Mouse (Mus musculus): ENCODE measurements around the gene Camta1. TPM values are rescaled to one million over a fixed set of nuclear protein-coding genes. Genes with fewer than 3 reads are reported as not detected.

Gene Camta1
- total RNA-seq, 2 experiments from 2014 or later, result 200 to 223 TPM

DNA sequence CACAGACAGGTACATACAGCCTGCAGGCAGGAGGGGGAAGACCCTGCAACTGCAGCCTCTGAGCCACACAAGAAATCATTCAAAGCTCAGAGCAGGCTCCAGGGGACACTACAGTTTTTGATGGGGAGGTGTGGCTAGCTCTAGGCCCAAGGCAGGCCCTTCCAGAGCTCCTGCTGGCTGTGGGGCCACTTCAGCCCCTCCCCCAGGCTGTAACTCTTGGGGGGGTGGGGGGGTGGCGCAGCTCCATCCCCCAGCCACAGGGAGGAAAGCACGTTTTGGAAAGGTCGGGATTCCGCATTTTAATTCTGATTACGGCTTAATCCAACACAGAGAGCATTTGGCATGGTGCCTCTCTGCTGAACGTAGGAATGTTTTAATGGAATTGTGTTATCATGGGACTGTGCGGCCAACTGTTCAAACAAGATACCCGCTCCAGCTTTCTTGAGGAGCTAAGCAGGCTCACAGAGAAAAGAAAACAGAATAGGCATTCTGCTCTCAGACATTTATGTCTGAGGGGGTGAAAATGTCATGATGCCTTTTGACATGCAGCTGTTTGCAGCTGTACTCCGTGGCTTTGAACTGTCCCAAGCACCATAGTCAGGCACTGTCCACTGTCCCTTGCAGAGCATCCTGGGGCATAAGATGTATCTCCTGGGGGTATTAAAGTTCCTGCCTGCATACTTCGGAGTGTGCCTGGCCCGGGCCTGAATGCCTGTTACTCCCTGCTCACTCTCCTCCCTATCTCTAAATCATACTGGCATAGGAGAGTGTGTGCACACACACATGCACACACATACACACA, 344.5 kb downstream of the Camta1 start:
- DNase-seq (ENCODE audit: extremely low spot score in 1 of 2, low spot score in 2 of 2), result peak in 1 of 2 experiments; percentile 45
- intact Hi-C loops (cut with DNase I), result no loop called here

DNA sequence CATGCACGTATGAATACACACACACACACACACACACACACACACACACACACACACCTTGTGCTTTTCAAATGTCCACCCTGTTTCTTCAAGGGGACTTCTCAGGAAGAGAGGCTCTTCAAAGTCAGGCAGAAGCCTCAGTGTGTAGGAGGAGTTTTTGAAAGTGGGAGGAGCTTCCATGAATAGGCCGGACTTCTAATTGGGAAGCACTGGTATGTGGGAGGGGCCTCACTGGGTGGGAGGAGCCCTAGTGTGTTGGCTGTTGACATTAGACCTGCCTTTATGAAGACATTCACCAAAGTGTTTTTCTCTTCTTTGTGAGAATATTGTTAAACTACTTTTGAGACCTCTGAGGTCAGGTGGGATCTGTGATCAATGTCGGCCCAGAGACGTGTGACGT, 346.4 kb downstream of the Camta1 start:
- no peak for DNase-seq (ENCODE audit: extremely low spot score in 1 of 2, low spot score in 2 of 2)
- intact Hi-C loops (cut with DNase I), result no loop called here

DNA sequence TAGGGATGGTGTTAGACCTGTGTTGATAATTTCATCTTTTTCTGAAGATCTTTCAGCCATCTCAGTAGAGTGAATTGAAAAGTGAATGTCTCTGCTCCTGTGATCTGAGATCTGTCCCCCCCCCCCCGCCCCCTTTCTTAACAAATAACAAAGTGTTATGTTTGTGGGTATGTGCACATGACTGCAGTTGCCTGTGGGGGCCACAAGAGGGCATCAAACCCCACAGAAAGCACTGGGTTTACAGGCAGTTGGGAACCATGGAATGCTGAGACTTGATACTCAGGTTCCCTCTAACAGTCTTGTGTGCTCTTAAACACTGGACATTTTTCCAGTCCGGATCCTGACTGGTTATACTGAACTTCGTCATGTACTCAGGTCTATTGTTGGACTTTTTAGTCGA, 350.6 kb downstream of the Camta1 start:
- DNase-seq (ENCODE audit: extremely low spot score in 1 of 2, low spot score in 2 of 2), result no peak
- intact Hi-C loops (cut with DNase I), result no loop called here

DNA sequence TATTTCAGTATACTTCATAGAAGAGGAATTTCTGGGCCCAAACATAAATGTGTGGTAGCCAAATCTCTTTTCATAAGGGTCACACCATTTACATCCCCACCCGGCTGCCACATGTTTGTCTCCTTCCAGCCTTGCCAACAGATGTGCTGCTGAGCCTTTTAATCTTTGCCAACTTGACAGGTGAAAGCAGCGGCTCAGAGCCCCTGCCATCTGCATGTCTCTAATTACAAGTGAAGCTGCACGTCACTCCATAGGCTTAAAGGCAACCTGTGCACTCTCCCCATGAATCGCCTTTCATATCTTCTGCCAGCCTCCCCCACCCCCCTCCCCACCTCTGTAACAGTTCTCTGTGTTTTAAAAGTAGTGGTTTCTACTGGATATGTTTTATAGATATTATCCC, 351.3 kb downstream of the Camta1 start:
- intact Hi-C loops (cut with DNase I), result no loop called here
- DNase-seq (ENCODE audit: extremely low spot score in 1 of 2, low spot score in 2 of 2), result no peak

DNA sequence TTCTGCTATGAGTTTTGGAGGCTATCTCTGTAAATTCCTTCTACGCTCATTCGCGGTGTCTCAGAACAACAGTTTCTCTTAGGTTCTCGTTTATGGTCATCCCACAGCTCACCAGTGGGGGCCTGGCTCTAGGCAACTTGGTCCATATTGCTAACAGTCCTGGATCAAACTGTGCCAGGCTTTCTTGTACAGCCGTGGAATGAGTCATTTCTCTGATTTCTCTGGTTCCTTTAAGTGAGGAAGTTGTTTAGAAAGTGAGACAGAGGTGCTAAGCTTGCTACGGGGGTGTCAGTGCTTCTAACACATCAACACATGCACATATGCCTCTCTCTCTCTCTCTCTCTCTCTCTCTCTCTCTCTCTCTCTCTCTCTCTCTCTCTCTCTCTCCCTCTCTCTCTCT, 355.0 kb downstream of the Camta1 start:
- no peak for DNase-seq (ENCODE audit: extremely low spot score in 1 of 2, low spot score in 2 of 2)
- intact Hi-C loops (cut with DNase I), result no loop called here

- no peak for DNase-seq (ENCODE audit: extremely low spot score in 1 of 2, low spot score in 2 of 2)
- intact Hi-C loops (cut with DNase I), result no loop called here
Observed at GRCm38 (mm10) chr4:151498481-151499276, 363.0 kb downstream of the Camta1 start.

- no peak for DNase-seq (ENCODE audit: extremely low spot score in 1 of 2, low spot score in 2 of 2)
- intact Hi-C loops (cut with DNase I), result no loop called here
Observed at GRCm38 (mm10) chr4:151496581-151496980, 365.1 kb downstream of the Camta1 start.

- no peak for DNase-seq (ENCODE audit: extremely low spot score in 1 of 2, low spot score in 2 of 2)
- intact Hi-C loops (cut with DNase I), result no loop called here
Observed at GRCm38 (mm10) chr4:151495276-151495882, 366.3 kb downstream of the Camta1 start.

DNA sequence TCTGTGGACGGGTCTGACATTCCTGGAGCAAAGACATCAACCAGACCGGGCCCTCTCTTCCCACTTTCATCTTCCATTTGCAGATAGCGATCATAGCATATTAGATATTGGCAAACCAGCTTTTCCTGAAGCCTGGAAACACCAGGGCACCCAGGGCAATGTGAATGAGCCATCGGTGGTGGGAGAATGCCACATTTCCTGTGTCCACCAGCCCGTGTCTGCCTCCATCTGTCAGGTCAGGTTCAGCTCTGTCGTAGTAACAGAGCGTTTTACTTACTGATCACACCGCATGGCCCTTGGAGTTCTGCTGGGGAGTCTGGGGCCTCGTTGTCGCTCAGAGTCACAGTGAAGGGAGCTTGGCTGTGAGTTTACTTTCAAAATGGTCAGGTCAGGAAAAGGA, 368.9 kb downstream of the Camta1 start:
- intact Hi-C loops (cut with DNase I), result no loop called here
- no peak for DNase-seq (ENCODE audit: extremely low spot score in 1 of 2, low spot score in 2 of 2)

GRCm38 (mm10) chr4:151483977-151484313, 377.7 kb downstream of the Camta1 start:
- intact Hi-C loops (cut with DNase I), result loop anchor here (2.0 kb wide), 1 partner anchor 369 kb away; no protein-coding TSS in a partner anchor
- no peak for DNase-seq (ENCODE audit: extremely low spot score in 1 of 2, low spot score in 2 of 2)

- intact Hi-C loops (cut with DNase I), result loop anchor here (2.0 kb wide), 1 partner anchor 369 kb away; no protein-coding TSS in a partner anchor
- peak; percentile 64 to 81 for DNase-seq (ENCODE audit: extremely low spot score in 1 of 2, low spot score in 2 of 2)
Observed at GRCm38 (mm10) chr4:151483299-151483976, 378.2 kb downstream of the Camta1 start.

- intact Hi-C loops (cut with DNase I), result no loop called here
Observed at GRCm38 (mm10) chr4:151480928-151481327, 380.7 kb downstream of the Camta1 start.

DNA sequence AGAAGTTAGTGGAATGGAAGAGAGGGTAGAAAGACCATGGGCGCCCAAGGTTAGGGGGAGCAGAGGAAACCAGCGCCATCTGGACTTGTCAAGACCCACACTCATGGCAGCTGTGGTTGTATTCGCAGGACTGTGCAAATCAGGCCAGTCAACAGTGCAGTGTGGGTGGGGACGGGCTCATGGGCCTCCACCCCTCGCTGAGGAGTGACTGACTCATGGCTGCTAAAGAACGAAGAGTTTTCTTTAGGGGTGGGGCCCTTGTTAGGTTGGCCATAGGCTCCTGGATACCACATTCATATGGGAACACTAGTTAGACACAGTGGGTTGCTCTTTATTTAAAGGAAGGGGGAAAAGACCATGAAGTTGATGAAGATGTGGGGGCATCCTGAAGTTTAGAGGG, 383.7 kb downstream of the Camta1 start:
- intact Hi-C loops (cut with DNase I), result no loop called here

More at GRCm38 (mm10) chr4:151480928-151481327, 380.7 kb downstream of the Camta1 start:
- DNase-seq (ENCODE audit: extremely low spot score in 1 of 2, low spot score in 2 of 2), result no peak

GRCm38 (mm10) chr4:151474895-151475470, 386.7 kb downstream of the Camta1 start:
- intact Hi-C loops (cut with DNase I), result no loop called here
- DNase-seq (ENCODE audit: extremely low spot score in 1 of 2, low spot score in 2 of 2), result no peak

More for the DNA sequence above, 383.7 kb downstream of the Camta1 start:
- no peak for DNase-seq (ENCODE audit: extremely low spot score in 1 of 2, low spot score in 2 of 2)

GRCm38 (mm10) chr4:151471886-151472285, 389.8 kb downstream of the Camta1 start:
- intact Hi-C loops (cut with DNase I), result no loop called here
- no peak for DNase-seq (ENCODE audit: extremely low spot score in 1 of 2, low spot score in 2 of 2)

GRCm38 (mm10) chr4:151468381-151468780, 393.3 kb downstream of the Camta1 start:
- intact Hi-C loops (cut with DNase I), result no loop called here
- DNase-seq (ENCODE audit: extremely low spot score in 1 of 2, low spot score in 2 of 2), result no peak

- no peak for DNase-seq (ENCODE audit: extremely low spot score in 1 of 2, low spot score in 2 of 2)
- intact Hi-C loops (cut with DNase I), result no loop called here
Observed at GRCm38 (mm10) chr4:151458686-151459085, 403.0 kb downstream of the Camta1 start.

- DNase-seq (ENCODE audit: extremely low spot score in 1 of 2, low spot score in 2 of 2), result no peak
- intact Hi-C loops (cut with DNase I), result no loop called here
Observed at GRCm38 (mm10) chr4:151454611-151455010, 407.1 kb downstream of the Camta1 start.

DNA sequence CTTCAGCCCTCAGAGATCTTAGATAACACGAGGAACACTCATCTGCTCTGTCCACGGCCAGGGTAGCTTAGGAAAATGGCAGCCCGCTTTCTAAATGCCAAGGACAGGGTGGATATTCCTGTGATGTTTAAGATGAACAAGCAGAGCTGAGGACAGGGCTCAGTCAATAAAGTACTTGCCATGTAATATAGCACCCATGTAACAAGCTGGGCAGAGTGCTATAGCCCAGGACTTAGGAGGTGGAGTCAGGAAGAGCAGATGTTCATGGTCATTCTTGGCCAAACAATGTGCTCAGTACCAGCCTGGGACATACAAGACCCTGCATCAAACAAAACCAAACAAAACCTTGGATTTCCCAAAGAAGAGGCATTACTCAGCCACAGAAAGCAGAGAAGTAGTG, 407.6 kb downstream of the Camta1 start:
- no peak for DNase-seq (ENCODE audit: extremely low spot score in 1 of 2, low spot score in 2 of 2)
- intact Hi-C loops (cut with DNase I), result no loop called here
